Mouse (Mus musculus) layer of hippocampus, adult 2 months (tissue): ENCODE results near the gene Cdadc1. TPM values are rescaled to one million over a fixed set of nuclear protein-coding genes. Genes with fewer than 3 reads are reported as not detected.

Experiments used
- DNase-seq, 2 experiments: peaks; one replicate each; pipeline ENCODE4 v3.0.0; 2022; ENCODE audit warnings: low spot score in 2 of 2
- H3K27ac ChIP-seq: fragments of 200-600 bp; 2 replicates; pipeline ENCODE4 v1.8.1; 2022
- H3K4me3 ChIP-seq: fragments of 200-600 bp; 2 replicates; pipeline ENCODE4 v1.8.1; 2022; ENCODE audit warnings: mild to moderate bottlenecking
- CTCF ChIP-seq: fragments of 200-600 bp; conservative IDR thresholded peaks from 2 replicates; pipeline ENCODE4 v1.8.1; 2022; ENCODE audit warnings: antibody characterized with exemption, mild to moderate bottlenecking, moderate library complexity
- long read RNA-seq, 2 experiments: library from polyadenylated mRNA; stranded (forward); transcript quantifications; one replicate each; pipeline ENCODE4 v2.0.0; 2021; ENCODE audit warnings: borderline mapping rate in 2 of 2
- total RNA-seq, 2 experiments: library from RNA; stranded (reverse); gene quantifications; 2 replicates each; pipeline ENCODE4 v1.2.3; 2021

The Cdadc1 gene
- 10 to 100 TPM; 65.5 to 71.3 TPM for total RNA-seq
- long read RNA-seq, experiment 1, transcript Cdadc1-202 (10 exons, 2,202 nt) = major isoform, 19 of 56 reads
- long read RNA-seq, experiment 1, partial matches to known transcripts = 7 of 56 reads
- long read RNA-seq, experiment 1, other reads (novel, unspliced or antisense) = 20 of 56 reads
- long read RNA-seq, experiment 2, transcript Cdadc1-202 (10 exons, 2,202 nt) = major isoform, 30 of 82 reads
- long read RNA-seq, experiment 2, transcript Cdadc1-201 (10 exons, 1,500 nt) = minor isoform, 6 of 82 reads
- long read RNA-seq, experiment 2, transcript Cdadc1-204 (10 exons, 1,892 nt) = minor isoform, 5 of 82 reads
- long read RNA-seq, experiment 2, transcript Cdadc1-207 (5 exons, 2,579 nt) = minor isoform, 5 of 82 reads
- long read RNA-seq, experiment 2, partial matches to known transcripts = 7 of 82 reads
- long read RNA-seq, experiment 2, other reads (novel, unspliced or antisense) = 26 of 82 reads

DNA sequence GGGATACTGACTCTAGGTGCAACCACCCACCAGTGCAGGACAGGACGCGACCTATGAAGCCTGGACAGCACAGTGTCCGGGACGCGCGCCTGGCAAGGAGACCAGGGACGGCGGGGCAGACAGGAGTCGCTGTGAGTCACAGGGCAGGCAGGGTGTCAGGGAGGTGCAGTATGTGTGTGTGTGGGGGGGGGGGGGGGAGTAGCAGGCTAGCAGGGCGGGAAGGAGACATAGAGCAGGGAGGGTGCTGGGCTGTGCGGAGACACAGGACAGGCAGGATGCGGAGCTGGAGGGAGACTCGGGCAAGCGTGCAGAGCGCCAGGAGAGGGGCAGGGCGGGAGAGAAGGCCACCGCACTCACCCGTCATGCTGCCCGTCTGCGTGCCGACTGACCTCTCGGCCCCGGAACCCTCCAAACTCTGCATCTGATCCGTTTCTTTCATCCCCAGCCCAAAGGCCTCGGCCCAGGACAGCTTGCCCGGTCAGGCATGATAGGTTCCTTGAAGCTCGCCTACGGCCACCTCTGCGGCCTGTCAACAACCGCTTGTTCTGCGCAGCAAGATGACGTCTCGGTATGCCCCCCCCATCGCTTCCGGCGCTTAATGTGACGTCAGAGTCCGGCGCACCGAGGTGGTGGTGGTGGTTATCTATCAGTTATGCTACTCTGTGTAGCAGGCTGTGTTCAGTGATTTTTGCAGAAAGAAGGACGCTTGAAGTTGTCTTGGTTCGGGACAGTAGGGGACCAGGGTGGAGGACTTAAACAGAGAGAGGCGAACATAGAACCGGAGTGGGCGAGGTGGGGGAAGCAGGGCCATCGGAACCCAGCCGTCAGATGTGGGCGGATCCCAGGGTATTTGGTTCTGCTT, at the start of gene Cdadc1:
Gene Cdadc1, minus strand, starts transcription at position 562 of the 862 bp plus-strand sequence.
- Histone ChIP-seq H3K4me3 (peak within 1 kb of the TSS; percentile 83), H3K27ac (peak within 1 kb of the TSS; percentile 93)
- DNase-seq = peak; percentile 94 to 98
- no peak for TF ChIP-seq CTCF

DNA sequence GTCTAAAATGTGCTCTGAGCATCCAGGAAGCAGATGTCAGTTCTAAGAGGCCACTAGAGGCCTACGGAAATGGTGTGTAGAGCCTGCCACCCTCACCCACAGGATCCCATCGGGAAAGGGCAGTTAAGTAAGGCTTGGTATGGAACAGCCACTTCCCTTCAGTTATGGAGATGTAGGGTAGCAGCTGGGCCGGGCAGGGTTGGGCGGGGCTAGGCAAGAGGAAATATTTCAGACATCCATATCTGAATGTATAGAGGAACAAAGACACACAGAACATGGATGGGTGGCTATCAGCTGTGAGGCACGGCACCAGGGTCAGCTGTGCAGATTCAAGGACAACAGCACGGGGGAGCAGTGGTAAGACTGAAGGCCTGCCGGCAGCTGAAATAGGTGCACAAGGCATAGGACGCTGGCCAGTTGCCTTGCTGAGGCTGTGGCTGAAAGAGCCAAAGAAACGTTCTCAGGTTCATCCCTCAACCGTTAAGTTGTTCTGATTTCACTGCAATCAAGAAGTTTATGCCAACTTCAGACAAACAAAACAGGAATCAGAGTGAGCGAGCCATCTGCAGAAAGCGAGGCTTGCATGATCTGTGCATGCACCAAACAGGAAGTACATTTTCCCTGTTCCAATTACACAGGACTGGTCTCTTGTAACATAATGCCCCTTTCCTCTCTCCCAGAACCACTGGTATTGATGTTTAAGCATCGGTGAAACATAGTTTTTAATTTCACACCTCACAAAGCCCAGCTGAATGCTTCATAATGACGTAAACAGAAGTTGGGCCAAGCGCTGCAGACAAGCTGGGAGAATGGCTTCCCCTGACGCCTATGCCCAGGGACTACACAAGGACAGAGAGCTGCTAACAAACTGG, 49.3 kb upstream of the Cdadc1 start:
- Histone ChIP-seq H3K27ac (no peak overlapping the region), H3K4me3 (no peak overlapping the region)
- no peak for TF ChIP-seq CTCF
- no peak for DNase-seq

DNA sequence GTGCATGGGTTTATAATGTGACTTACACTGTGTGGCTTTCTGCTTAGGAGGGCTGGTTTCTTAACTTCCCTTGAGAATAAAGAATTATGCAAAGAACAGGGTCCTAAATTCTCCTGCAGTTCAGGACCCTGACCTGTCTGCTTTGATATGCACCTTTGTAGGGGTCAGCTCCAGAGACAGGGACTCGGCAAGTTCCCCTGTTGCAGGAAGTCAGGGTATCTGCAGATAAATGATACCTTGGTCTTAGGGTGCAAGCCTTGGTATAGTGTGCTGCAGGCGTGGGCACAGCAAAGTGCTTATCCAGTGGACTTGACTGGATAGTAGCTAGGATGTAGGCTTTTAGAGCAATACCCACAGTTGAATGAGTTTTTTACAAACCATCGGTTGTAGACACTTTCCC, 47.1 kb upstream of the Cdadc1 start:
- DNase-seq = no peak
- no peak for TF ChIP-seq CTCF
- H3K27ac ChIP-seq = no peak overlapping the region
- no peak overlapping the region for H3K4me3 ChIP-seq

DNA sequence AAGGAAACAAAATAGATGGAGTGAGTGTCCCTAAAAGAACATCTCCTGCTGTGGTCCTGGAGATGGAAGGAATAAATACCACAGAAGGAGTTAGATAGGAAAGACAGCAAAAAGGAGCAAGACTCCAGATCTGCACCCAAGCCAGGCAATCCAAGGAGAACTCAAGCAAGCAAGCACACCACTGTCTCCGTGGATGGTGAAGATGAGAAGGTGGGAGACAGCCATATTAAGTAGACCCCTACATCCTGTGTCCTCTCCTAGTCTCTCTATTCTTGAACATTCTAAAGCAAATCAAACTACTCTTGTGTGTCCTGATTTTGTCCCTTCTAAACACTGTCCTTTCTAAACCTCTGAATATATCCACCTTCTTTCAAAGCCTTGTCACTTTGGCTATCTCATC, 46.4 kb upstream of the Cdadc1 start:
- TF ChIP-seq CTCF = no peak
- no peak overlapping the region for H3K27ac ChIP-seq
- H3K4me3 ChIP-seq = no peak overlapping the region
- DNase-seq = no peak

DNA sequence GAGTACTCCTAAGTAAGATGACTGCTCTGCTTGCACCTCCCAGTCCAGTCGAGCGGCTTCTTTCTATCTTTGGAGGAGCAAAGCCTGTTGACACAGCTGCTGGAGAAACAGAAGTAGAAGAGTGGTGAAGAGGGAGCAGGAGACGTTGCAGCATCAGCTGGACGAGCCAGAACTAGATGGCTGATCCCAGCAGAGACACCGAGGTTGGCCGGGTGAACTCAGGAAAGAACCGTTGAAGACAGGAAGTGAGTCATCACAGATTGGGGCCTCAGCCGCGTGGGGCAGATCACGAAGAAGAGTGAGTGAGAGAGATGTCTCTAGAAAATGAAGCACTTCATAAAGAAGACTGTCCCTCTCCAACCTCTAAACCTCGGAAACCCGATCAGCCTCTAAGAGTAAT, 45.8 kb upstream of the Cdadc1 start:
- H3K4me3 ChIP-seq = no peak overlapping the region
- no peak overlapping the region for H3K27ac ChIP-seq
- no peak for DNase-seq
- TF ChIP-seq CTCF = no peak

DNA sequence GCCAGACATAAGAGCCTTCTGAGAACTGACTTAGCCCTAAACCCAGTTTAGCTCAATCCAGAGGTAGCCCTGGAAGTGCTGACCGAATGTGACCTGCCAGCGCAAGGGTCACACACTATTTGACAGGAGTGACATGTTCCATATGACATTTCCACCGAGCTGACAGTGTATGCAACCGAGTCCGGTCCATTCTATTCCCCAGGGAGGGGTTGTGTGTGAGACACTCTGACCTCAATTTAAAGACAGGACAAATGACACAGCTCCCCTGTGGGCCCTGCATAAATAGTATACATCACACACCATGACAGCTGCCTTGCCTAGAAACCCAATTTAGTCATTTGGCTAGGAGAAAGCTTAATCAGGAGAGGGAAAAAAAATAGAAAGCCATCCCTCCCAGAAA, 44.1 kb upstream of the Cdadc1 start:
- Histone ChIP-seq H3K4me3 (no peak overlapping the region), H3K27ac (no peak overlapping the region)
- TF ChIP-seq CTCF = no peak
- no peak for DNase-seq

DNA sequence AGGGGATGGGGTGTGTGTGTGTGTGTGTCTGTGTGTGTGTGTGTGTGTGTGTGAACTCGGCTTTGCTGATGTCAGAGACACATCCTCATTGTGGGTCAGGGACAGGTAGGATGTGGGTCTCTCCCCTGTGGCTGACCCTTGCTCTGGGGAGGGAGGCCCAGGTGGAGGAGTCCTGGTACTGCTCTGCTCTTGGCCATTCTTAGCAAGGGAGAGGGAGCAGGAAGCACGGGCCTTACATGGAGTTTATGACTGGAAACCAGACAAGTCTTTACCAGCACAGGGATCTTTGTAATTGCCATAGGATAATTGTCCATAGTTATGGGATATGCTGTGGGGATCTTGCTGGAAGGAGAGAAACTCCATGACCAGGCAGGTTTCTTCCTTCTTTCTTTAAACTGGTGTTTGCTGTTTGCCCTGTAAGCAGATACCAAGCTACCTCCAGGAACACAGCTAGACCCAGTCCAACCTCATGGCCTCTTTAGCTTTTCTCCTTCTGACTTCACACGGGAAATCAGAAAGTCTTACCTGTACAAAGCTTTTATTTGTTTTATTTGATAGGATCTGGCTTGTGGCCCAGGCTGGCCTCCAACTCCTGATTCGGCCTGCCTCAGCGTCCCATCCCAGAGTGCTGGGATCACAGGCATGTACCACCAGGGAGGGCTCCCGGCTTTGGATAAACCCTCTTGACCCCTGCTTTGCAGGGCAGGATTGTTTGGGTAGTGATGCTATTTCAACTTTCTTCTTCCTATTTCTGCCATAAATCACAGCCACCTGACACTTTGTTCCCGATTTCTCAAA, 41.3 kb upstream of the Cdadc1 start:
- no peak for DNase-seq
- TF ChIP-seq CTCF = no peak
- Histone ChIP-seq H3K27ac (no peak overlapping the region), H3K4me3 (no peak overlapping the region)

DNA sequence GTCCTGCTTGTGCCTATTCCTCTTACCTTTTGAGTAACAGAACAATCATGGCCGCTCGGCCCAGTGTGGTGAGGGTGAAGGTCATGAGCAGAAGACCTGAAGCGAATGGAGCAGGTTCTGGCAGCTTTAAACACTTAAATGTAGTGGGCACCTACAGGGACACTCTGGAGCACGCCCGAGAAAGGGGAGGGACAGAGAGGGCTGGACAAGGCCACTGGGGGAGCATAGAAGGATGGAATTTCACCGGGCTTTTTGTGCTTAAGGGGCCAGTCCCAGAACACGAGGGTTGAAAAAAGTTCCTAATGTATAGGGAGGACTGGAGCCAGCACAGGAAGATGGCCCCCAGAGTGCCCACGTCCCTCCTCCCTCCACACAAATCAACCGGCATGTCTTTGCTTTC, 36.2 kb upstream of the Cdadc1 start:
- no peak for TF ChIP-seq CTCF
- H3K27ac ChIP-seq = no peak overlapping the region

DNA sequence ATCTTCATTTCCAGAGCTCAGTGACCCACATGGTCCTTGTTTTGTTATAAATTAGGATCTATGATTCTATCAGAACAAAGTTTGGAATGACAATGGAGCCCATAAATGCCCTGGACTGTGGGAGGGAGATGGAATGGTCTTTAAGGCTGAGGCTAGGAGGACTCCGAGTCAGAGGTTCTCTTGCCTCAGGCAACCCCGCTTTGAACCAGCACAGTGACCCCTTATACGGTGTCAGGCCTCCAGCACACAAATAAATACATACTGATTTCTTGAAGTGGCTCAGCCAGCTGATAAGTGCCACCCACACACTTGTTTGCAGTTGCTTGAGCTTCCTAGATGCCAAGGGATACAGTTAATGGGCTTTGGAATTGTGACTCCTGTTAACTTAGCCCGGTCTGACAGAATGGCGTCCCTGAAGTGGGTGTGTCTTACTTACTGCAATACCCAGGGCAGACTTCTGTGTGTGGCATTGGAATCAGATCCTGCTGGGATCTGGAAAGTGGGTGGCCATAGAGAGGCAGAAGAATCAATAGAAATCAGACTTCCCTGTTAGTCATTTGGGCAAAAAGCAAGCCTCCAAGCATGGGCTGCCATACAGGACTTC, 35.6 kb upstream of the Cdadc1 start:
- Histone ChIP-seq H3K27ac (no peak overlapping the region), H3K4me3 (no peak overlapping the region)
- no peak for DNase-seq
- no peak for TF ChIP-seq CTCF

More for the DNA sequence above, 36.2 kb upstream of the Cdadc1 start:
- no peak for DNase-seq
- H3K4me3 ChIP-seq = no peak overlapping the region

DNA sequence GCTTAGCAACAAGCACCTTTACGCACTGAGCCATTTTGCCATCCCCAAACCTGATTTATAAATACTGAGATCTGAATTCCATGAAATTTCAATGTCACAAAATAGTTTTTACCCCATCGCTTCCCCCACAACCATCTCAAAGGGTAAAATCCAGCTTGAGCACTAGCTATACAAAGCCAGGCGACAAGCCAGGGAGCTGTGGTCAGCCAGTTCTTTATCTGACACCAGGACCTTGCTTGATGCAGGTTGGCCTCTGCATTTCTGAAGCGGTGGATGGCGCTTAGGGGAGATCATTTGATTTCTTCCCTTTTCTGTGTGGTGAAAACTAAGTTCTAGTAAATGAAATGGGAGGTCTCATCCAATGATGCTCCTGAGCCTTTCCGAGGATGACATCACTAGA, 34.3 kb upstream of the Cdadc1 start:
- DNase-seq = no peak
- Histone ChIP-seq H3K4me3 (no peak overlapping the region), H3K27ac (no peak overlapping the region)
- TF ChIP-seq CTCF = no peak

DNA sequence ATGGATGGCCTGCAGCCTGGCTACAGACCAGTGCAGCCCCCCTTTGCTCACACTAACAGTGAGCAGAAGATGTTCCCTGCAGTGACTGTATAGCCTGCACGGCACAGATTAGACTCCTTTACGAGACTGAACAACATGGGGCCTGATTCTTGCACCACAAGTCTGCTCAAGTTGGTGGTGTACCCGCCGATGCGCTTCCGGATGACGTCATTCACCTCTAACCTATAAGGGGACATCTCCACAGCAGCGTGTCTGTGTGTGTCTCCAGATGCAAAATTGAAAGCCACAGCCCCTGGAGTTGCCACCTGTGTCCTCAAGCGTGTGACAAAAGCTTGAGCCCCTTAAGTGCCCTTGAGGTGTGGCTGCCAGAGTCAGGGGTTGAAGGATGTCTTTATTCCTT, 32.3 kb upstream of the Cdadc1 start:
- no peak overlapping the region for H3K27ac ChIP-seq
- no peak for TF ChIP-seq CTCF
- no peak overlapping the region for H3K4me3 ChIP-seq
- no peak for DNase-seq
